Mouse (Mus musculus) liver, postnatal 0 days (tissue): Measurements from ENCODE around the gene Grk6. TPM values are rescaled to one million over a fixed set of nuclear protein-coding genes. Genes with fewer than 3 reads are reported as not detected.

Experiments
- ATAC-seq: fragments of 200-750 bp; cut with Nextera tagmentation; 2 replicates; pipeline ENCODE4 v1.8.0; 2017; ENCODE audit warnings: mild to moderate bottlenecking, moderate library complexity
- DNase-seq: peaks from one replicate; pipeline ENCODE4 v3.0.0-alpha.2; 2016
- H3K27ac ChIP-seq: fragments of 300-500 bp; sonication (generic); 2 replicates; pipeline ENCODE4 v1.5.1; 2014; ENCODE audit warnings: antibody characterized with exemption, moderate library complexity, mild to moderate bottlenecking, low read depth
- H3K27me3 ChIP-seq: fragments of 300-500 bp; sonication (generic); 2 replicates; pipeline ENCODE4 v1.6.1; 2014; ENCODE audit warnings: low read length, control low read depth, mixed read lengths; ENCODE audit not compliant: insufficient read depth
- H3K36me3 ChIP-seq: fragments of 300-500 bp; sonication (generic); replicated peaks from 2 replicates; pipeline ENCODE4 v1.6.1; 2014; ENCODE audit warnings: mild to moderate bottlenecking, control low read depth, low read length, moderate library complexity, mixed read lengths; ENCODE audit not compliant: insufficient read depth
- H3K4me1 ChIP-seq: fragments of 300-500 bp; sonication (generic); 2 replicates; pipeline ENCODE4 v1.6.1; 2014; ENCODE audit warnings: antibody characterized with exemption, mild to moderate bottlenecking, control low read depth; ENCODE audit not compliant: insufficient read depth
- H3K4me2 ChIP-seq: fragments of 300-500 bp; sonication (generic); 2 replicates; pipeline ENCODE4 v1.6.1; 2014; ENCODE audit warnings: low read depth, mild to moderate bottlenecking, low read length, moderate library complexity, mixed read lengths
- H3K4me3 ChIP-seq: fragments of 300-500 bp; sonication (generic); 2 replicates; pipeline ENCODE4 v1.5.1; 2014; ENCODE audit warnings: low read depth, low read length
- H3K9ac ChIP-seq: fragments of 300-500 bp; sonication (generic); replicated peaks from 2 replicates; pipeline ENCODE4 v1.6.1; 2014; ENCODE audit warnings: mild to moderate bottlenecking, moderate library complexity
- H3K9me3 ChIP-seq: fragments of 300-500 bp; sonication (generic); 2 replicates; pipeline ENCODE4 v1.6.1; 2016; ENCODE audit warnings: mild to moderate bottlenecking, control low read depth, low read length, mixed read lengths
- CTCF ChIP-seq: sonication (generic); IDR thresholded peaks from 2 replicates; pipeline ENCODE4 v1.5.1; 2016; ENCODE audit warnings: antibody characterized with exemption, low read depth
- EP300 ChIP-seq: IDR thresholded peaks from 2 replicates; pipeline ENCODE4 v1.6.1; 2016; ENCODE audit warnings: antibody characterized with exemption, low read depth, mild to moderate bottlenecking
- WGBS: fragments of 180-500 bp; shearing (Covaris S2); extraction: QIAGEN DNeasy Blood & Tissue Kit; methylation state at CpG from one replicate; pipeline ENCODE4 v1.1.7; 2014; ENCODE audit not compliant: insufficient replicate concordance; 5-methylcytosine and 5-hydroxymethylcytosine counted together
- polyA plus RNA-seq: library from polyadenylated mRNA; unstranded; fragments of >200 nt; fragmentation: Nextera tagmentation; extraction: Ambion mirVana; gene quantifications from 2 replicates; pipeline ENCODE4 v1.2.1, GENCODE M21; 2015

The Grk6 gene
- polyA plus RNA-seq, 1 experiment from 2014 or later, result 16.7 TPM

- Histone ChIP-seq H3K4me1 (peaks cover 4% of the 10 kb centered on the region; the same call in 1 of the 2 replicates), H3K4me2 (no peak overlapping the region), H3K36me3 (peaks cover 10% of the 10 kb centered on the region; the same call in 1 of the 2 replicates), H3K9me3 (no peaks in the 10 kb centered on the region), H3K27me3 (peaks cover 12% of the 10 kb centered on the region; the same call in 1 of the 2 replicates), H3K9ac (no peak overlapping the region), H3K4me3 (no peak overlapping the region), H3K27ac (no peak overlapping the region)
- TF ChIP-seq EP300, result no peak
- TF ChIP-seq CTCF, result no peak
- ATAC-seq (no peak), DNase-seq (no peak)
- WGBS, result 81% methylated on average over 6 of the region's 6 CpGs
These were observed 51.8 kb downstream of the Grk6 start for GRCm38 (mm10) chr13:55496661-55497060.

- H3K4me3 ChIP-seq, result no peak overlapping the region
- TF ChIP-seq CTCF (no peak), EP300 (no peak)
- H3K9me3 ChIP-seq, result no peaks in the 10 kb centered on the region
- no peak overlapping the region for H3K27ac ChIP-seq
- H3K36me3 ChIP-seq, result peaks cover 23% of the 10 kb centered on the region
- 75% methylated on average over 11 of the region's 11 CpGs for WGBS
- ATAC-seq, result no peak
- no peak for DNase-seq
- 0 out of 2 replicates have a peak, but pooled peaks cover 8% of the 10 kb centered on the region for H3K27me3 ChIP-seq
- H3K4me2 ChIP-seq, result no peak overlapping the region
- H3K4me1 ChIP-seq, result peaks cover 4% of the 10 kb centered on the region; the same call in 1 of the 2 replicates
- H3K9ac ChIP-seq, result no peak overlapping the region
These were observed 54.0 kb downstream of the Grk6 start for GRCm38 (mm10) chr13:55498906-55499305.

- WGBS, result 67% methylated on average over 10 of the region's 10 CpGs
- H3K9me3 ChIP-seq, result no peaks in the 10 kb centered on the region
- no peak overlapping the region for H3K9ac ChIP-seq
- DNase-seq (no peak), ATAC-seq (no peak)
- no peak overlapping the region for H3K4me3 ChIP-seq
- no peak for TF ChIP-seq EP300
- TF ChIP-seq CTCF, result no peak
- peaks cover 37% of the 10 kb centered on the region for H3K36me3 ChIP-seq
- peaks cover 4% of the 10 kb centered on the region; the same call in 1 of the 2 replicates for H3K4me1 ChIP-seq
- no peak overlapping the region for H3K27ac ChIP-seq
- H3K27me3 ChIP-seq, result no peaks in the 10 kb centered on the region
- H3K4me2 ChIP-seq, result no peak overlapping the region
These were observed 55.7 kb downstream of the Grk6 start for GRCm38 (mm10) chr13:55500575-55500974.

GRCm38 (mm10) chr13:55502405-55502804, 57.5 kb downstream of the Grk6 start:
- H3K4me2 ChIP-seq, result no peak overlapping the region
- peaks cover 49% of the 10 kb centered on the region for H3K36me3 ChIP-seq
- no peaks in the 10 kb centered on the region for H3K9me3 ChIP-seq
- H3K4me3 ChIP-seq, result no peak overlapping the region
- TF ChIP-seq CTCF (no peak), EP300 (no peak)
- H3K27ac ChIP-seq, result no peak overlapping the region
- no peak overlapping the region for H3K9ac ChIP-seq
- ATAC-seq (no peak), DNase-seq (no peak)
- 76% methylated on average over 8 of the region's 8 CpGs for WGBS
- no peaks in the 10 kb centered on the region for H3K4me1 ChIP-seq
- H3K27me3 ChIP-seq, result no peaks in the 10 kb centered on the region

GRCm38 (mm10) chr13:55504390-55504789, 59.5 kb downstream of the Grk6 start:
- Histone ChIP-seq H3K36me3 (peaks cover 51% of the 10 kb centered on the region), H3K27me3 (no peaks in the 10 kb centered on the region), H3K4me1 (no peaks in the 10 kb centered on the region), H3K9ac (no peak overlapping the region), H3K27ac (no peak overlapping the region), H3K4me2 (no peak overlapping the region), H3K9me3 (no peaks in the 10 kb centered on the region), H3K4me3 (no peak overlapping the region)
- 75% methylated on average over 5 of the region's 5 CpGs for WGBS
- DNase-seq (no peak), ATAC-seq (no peak)
- TF ChIP-seq EP300 (no peak), CTCF (no peak)

DNA sequence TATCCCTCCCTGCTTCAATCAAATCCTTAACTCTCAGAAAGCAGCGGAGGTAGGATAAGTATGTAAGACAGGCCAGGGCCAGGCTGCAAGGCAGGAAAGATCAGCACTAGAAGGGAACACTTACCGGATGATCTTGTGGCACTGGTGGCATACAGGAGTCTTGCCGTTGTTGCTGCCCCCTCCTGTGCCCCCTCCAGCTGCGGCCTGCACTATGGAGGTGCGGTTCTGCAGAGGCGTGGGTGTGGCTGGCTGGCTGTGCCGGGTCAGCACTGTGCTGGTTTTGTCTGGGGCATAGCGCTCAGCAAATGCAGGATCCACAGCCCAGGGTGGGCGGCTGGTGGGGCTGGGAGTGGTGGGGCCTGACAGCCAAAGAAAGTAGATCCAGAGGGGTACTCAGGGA, 60.9 kb downstream of the Grk6 start:
- no peak for ATAC-seq
- TF ChIP-seq EP300 (no peak), CTCF (no peak)
- H3K36me3 ChIP-seq, result peaks cover 55% of the 10 kb centered on the region

DNA sequence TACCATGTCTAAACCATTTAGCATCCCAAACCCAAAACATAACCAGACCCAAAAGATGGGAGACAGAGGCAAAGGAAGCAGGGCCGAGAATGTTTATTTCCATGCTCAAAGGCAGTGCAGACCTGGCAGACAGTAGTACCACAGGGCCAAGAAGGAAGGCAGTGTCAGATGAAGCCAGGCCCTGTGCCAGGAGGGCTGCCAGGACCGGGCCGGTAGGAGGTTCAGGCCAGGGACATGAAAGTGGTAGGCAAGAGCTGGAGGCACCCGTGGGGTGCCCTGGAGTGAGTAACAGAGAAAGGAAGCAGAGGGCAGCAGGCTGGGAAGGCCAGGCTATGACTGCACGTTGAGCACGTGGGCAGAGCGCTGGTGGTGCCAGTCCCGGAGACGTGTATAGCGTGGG, 61.8 kb downstream of the Grk6 start:
- H3K27me3 ChIP-seq, result no peaks in the 10 kb centered on the region
- DNase-seq (no peak), ATAC-seq (no peak)
- no peaks in the 10 kb centered on the region for H3K9me3 ChIP-seq
- H3K4me2 ChIP-seq, result no peak overlapping the region
- WGBS, result 88% methylated on average over 10 of the region's 10 CpGs
- H3K27ac ChIP-seq, result no peak overlapping the region
- peaks cover 23% of the 10 kb centered on the region for H3K4me1 ChIP-seq
- no peak overlapping the region for H3K9ac ChIP-seq
- peaks cover 55% of the 10 kb centered on the region for H3K36me3 ChIP-seq
- no peak overlapping the region for H3K4me3 ChIP-seq
- TF ChIP-seq EP300 (no peak), CTCF (no peak)

More for the DNA sequence above, 60.9 kb downstream of the Grk6 start:
- H3K4me3 ChIP-seq, result no peak overlapping the region
- no peaks in the 10 kb centered on the region for H3K27me3 ChIP-seq
- H3K4me2 ChIP-seq, result no peak overlapping the region
- WGBS, result 88% methylated on average over 9 of the region's 9 CpGs
- H3K9me3 ChIP-seq, result no peaks in the 10 kb centered on the region
- H3K27ac ChIP-seq, result no peak overlapping the region
- no peak for DNase-seq
- H3K9ac ChIP-seq, result no peak overlapping the region
- H3K4me1 ChIP-seq, result peaks cover 14% of the 10 kb centered on the region
